Comparison of ENCODE assay signal across 11 mouse cellular contexts in genomic region chr7:35076645-35077044, GRCm38 (mm10). TPM values are rescaled to one million over a fixed set of nuclear protein-coding genes. Genes with fewer than 3 reads are reported as not detected.
DNase-seq lines count a peak whose midpoint lies in the region; ATAC-seq lines count a peak whose summit lies in the region.
"Had no signal": no experiment of that assay in that cellular context is flagged by ENCODE, and none has a peak within 500 bp of the region (broad histone marks: within the 10 kb centered on the region; RNA-seq: fewer than 3 reads in every experiment).

No protein-coding gene starts in this region.

- no peak overlapping the region for H3K4me2 ChIP-seq in heart, embryonic 16.5 days (ENCODE audit: low read depth, low read length)
- H3K4me2 ChIP-seq: lung, embryonic 15.5 days had no signal

- no peak overlapping the region for H3K9ac ChIP-seq in heart, embryonic 16.5 days (ENCODE audit: low read length)
- H3K9ac ChIP-seq: lung, embryonic 15.5 days had no signal

- H3K4me3 ChIP-seq in heart, embryonic 16.5 days (ENCODE audit: low read length), result no peak overlapping the region
- H3K4me3 ChIP-seq: lung, embryonic 15.5 days had no signal

- peak; percentile 31 for DNase-seq in kidney, adult 11 months
- DNase-seq in kidney, postnatal 4 days, result no peak
- peak; percentile 21 for DNase-seq in MN1 (ENCODE audit: low spot score)
- peak; percentile 76 for DNase-seq in adrenal gland, postnatal 10 days
- no peak for DNase-seq in thymus, adult 18-20 months
- no peak for DNase-seq in layer of hippocampus, postnatal 25 days (ENCODE audit: extremely low spot score in 1 of 2, low spot score in 1 of 2)
- no peak for DNase-seq in cerebellum, postnatal 25 days
- DNase-seq: gastrocnemius, postnatal 25 days; thymus, postnatal 25 days had no signal

- H3K36me3 ChIP-seq in heart, embryonic 16.5 days (ENCODE audit: control insufficient read depth, insufficient read depth), result no peaks in the 10 kb centered on the region
- H3K36me3 ChIP-seq: lung, embryonic 15.5 days had no signal

- peaks cover 7% of the 10 kb centered on the region for H3K4me1 ChIP-seq in heart, embryonic 16.5 days (ENCODE audit: control insufficient read depth, insufficient read depth, low read length)

- H3K27ac ChIP-seq in heart, embryonic 16.5 days (ENCODE audit: low read length), result 0 out of 2 replicates have a peak overlapping the region, but pooled peaks have one; percentile 5
- H3K27ac ChIP-seq: lung, embryonic 15.5 days had no signal

- no peaks in the 10 kb centered on the region for H3K9me3 ChIP-seq in heart, embryonic 16.5 days (replicated peaks; ENCODE audit: control insufficient read depth, low read length)
- H3K9me3 ChIP-seq: lung, embryonic 15.5 days had no signal

- H3K27me3 ChIP-seq in heart, embryonic 16.5 days (ENCODE audit: control insufficient read depth, insufficient read depth, low read length), result no peaks in the 10 kb centered on the region
- H3K27me3 ChIP-seq: lung, embryonic 15.5 days had no signal

- ATAC-seq in heart, embryonic 16.5 days (replicated peaks; ENCODE audit: extremely low read depth, insufficient read depth, low FRiP score), result peak; percentile 80

- 20% methylated on average over 5 of the region's 5 CpGs for WGBS in heart, embryonic 16.5 days

RNA-seq across cellular contexts. Expression of gene Cebpg, which starts 20.3 kb away (rescaled TPM):
- 10 to 100 TPM; 41.6 to 51.3 TPM for total RNA-seq in adrenal gland, postnatal 10 days (2021)
- 19.7 and 19.8 TPM in 2 replicates for polyA plus RNA-seq in heart, embryonic 16.5 days (2015; fragmentation: Nextera tagmentation; extraction: Ambion mirVana)
- 10 to 100 TPM; 26.1 to 27.7 TPM for total RNA-seq in layer of hippocampus, postnatal 25 days (2021)

RNA-seq across cellular contexts. Expression of gene Cebpa, which starts 42.4 kb away (rescaled TPM):
- 100 to 1,000 TPM; 237 to 238 TPM for total RNA-seq in adrenal gland, postnatal 10 days (2021)
- 1.0 and 1.5 TPM in 2 replicates for polyA plus RNA-seq in heart, embryonic 16.5 days (2015; fragmentation: Nextera tagmentation; extraction: Ambion mirVana)
- total RNA-seq in layer of hippocampus, postnatal 25 days (2021), result 10 to 100 TPM; 14.2 to 20.7 TPM

Comparison
In these comparisons a context has a peak if more than half of its experiments do, and no peak if none do; other contexts are left out.
1. DNase-seq: peak in kidney, adult 11 months (single experiment), MN1 (single experiment) and adrenal gland, postnatal 10 days (single experiment); none in kidney, postnatal 4 days (0 of 2), thymus, adult 18-20 months (0 of 2), layer of hippocampus, postnatal 25 days (0 of 2) and cerebellum, postnatal 25 days (0 of 2).
2. RNA of gene Cebpa, which starts 42.4 kb away (total RNA-seq): 237 to 238 TPM in adrenal gland, postnatal 10 days; 14.2 to 20.7 TPM in layer of hippocampus, postnatal 25 days; every median in the first group is over 10 times any median in the second.